Comparison of ENCODE assay signal across 7 mouse cellular contexts in genomic region chr5:125392977-125393621, GRCm38 (mm10). TPM values are rescaled to one million over a fixed set of nuclear protein-coding genes. Genes with fewer than 3 reads are reported as not detected.
DNase-seq lines count a peak whose midpoint lies in the region; ATAC-seq and TF ChIP-seq lines count a peak whose summit lies in the region.

No protein-coding gene starts in this region.

- peaks cover 40% of the 10 kb centered on the region for H3K4me1 ChIP-seq in embryonic facial prominence, embryonic 13.5 days
- H3K4me1 ChIP-seq in kidney, adult 2 months (ENCODE audit: control insufficient read depth, insufficient read depth, low read length) = peaks cover 30% of the 10 kb centered on the region; the same call in 1 of the 2 replicates
- H3K4me1 ChIP-seq in limb, embryonic 12.5 days (replicated peaks) = peaks cover 34% of the 10 kb centered on the region
- H3K4me1 ChIP-seq in midbrain, embryonic 15.5 days = peaks cover 41% of the 10 kb centered on the region
- H3K4me1 ChIP-seq in spleen, adult 2 months (ENCODE audit: control insufficient read depth, insufficient read depth, insufficient read length) = peaks cover 8% of the 10 kb centered on the region; the same call in 1 of the 2 replicates

- H3K27me3 ChIP-seq in embryonic facial prominence, embryonic 13.5 days = no peaks in the 10 kb centered on the region
- no peaks in the 10 kb centered on the region for H3K27me3 ChIP-seq in kidney, adult 2 months (replicated peaks; ENCODE audit: control insufficient read depth, insufficient read depth, low read length)
- no peaks in the 10 kb centered on the region for H3K27me3 ChIP-seq in limb, embryonic 12.5 days
- no peaks in the 10 kb centered on the region for H3K27me3 ChIP-seq in midbrain, embryonic 15.5 days (replicated peaks)
- H3K27me3 ChIP-seq in spleen, adult 2 months (ENCODE audit: control insufficient read depth, insufficient read depth, low read length) = no peaks in the 10 kb centered on the region

- peak; percentile 96 to 97 for DNase-seq in adrenal gland, postnatal 36 days
- DNase-seq in heart, adult 18-20 months = peak; percentile 99 to 100
- peak; percentile 99 for DNase-seq in kidney, adult 2 months
- DNase-seq in spleen, adult 2 months (ENCODE audit: low read depth in 1 of 2, low spot score in 2 of 2) = peak; percentile 94 to 97

- WGBS in embryonic facial prominence, embryonic 13.5 days = under 1% methylated on average over 20 of the region's 20 CpGs
- under 1% methylated on average over 20 of the region's 20 CpGs for WGBS in kidney, adult 2 months
- 1% methylated on average over 20 of the region's 20 CpGs for WGBS in limb, embryonic 12.5 days
- WGBS in midbrain, embryonic 15.5 days = 1% methylated on average over 19 of the region's 20 CpGs
- WGBS in spleen, adult 2 months = 1% methylated on average over 20 of the region's 20 CpGs

- no peaks in the 10 kb centered on the region for H3K36me3 ChIP-seq in embryonic facial prominence, embryonic 13.5 days
- H3K36me3 ChIP-seq in kidney, adult 2 months (ENCODE audit: control insufficient read depth, insufficient read depth, low read length) = peaks cover 6% of the 10 kb centered on the region; the same call in 1 of the 2 replicates
- H3K36me3 ChIP-seq in limb, embryonic 12.5 days = peaks cover 3% of the 10 kb centered on the region; the same call in 1 of the 2 replicates
- no peaks in the 10 kb centered on the region for H3K36me3 ChIP-seq in midbrain, embryonic 15.5 days (replicated peaks)
- peaks cover 5% of the 10 kb centered on the region for H3K36me3 ChIP-seq in spleen, adult 2 months (ENCODE audit: control insufficient read depth, insufficient read depth, low read length)

- peak overlapping the region; percentile 71 for H3K4me2 ChIP-seq in embryonic facial prominence, embryonic 13.5 days
- peak overlapping the region; percentile 63 for H3K4me2 ChIP-seq in limb, embryonic 12.5 days
- peak overlapping the region; percentile 59 for H3K4me2 ChIP-seq in midbrain, embryonic 15.5 days

- TF ChIP-seq POLR2A in kidney, adult 2 months (IDR thresholded peaks at IDR 0.05; ENCODE audit: low read depth, low read length) = peak; percentile 50
- TF ChIP-seq POLR2A in spleen, adult 2 months (IDR thresholded peaks at IDR 0.05; ENCODE audit: low read depth, low read length) = peak; percentile 23; the same call in 1 of the 2 replicates

- no peaks in the 10 kb centered on the region for H3K9me3 ChIP-seq in embryonic facial prominence, embryonic 13.5 days
- H3K9me3 ChIP-seq in limb, embryonic 12.5 days = no peaks in the 10 kb centered on the region
- H3K9me3 ChIP-seq in midbrain, embryonic 15.5 days = no peaks in the 10 kb centered on the region

- H3K4me3 ChIP-seq in embryonic facial prominence, embryonic 13.5 days = peak overlapping the region; percentile 45
- H3K4me3 ChIP-seq in kidney, adult 2 months (ENCODE audit: insufficient read depth, low read depth, low read length) = peak overlapping the region; percentile 33
- peak overlapping the region; percentile 38 for H3K4me3 ChIP-seq in limb, embryonic 12.5 days (replicated peaks)
- peak overlapping the region; percentile 35 for H3K4me3 ChIP-seq in midbrain, embryonic 15.5 days
- H3K4me3 ChIP-seq in spleen, adult 2 months (ENCODE audit: extremely low read depth, insufficient read depth, insufficient read length) = peak overlapping the region; percentile 64

- peak overlapping the region; percentile 98 for H3K27ac ChIP-seq in embryonic facial prominence, embryonic 13.5 days
- peak overlapping the region; percentile 100 for H3K27ac ChIP-seq in kidney, adult 2 months (ENCODE audit: insufficient read depth, low read depth, low read length)
- peak overlapping the region; percentile 99 for H3K27ac ChIP-seq in limb, embryonic 12.5 days
- peak overlapping the region; percentile 99 for H3K27ac ChIP-seq in midbrain, embryonic 15.5 days
- peak overlapping the region; percentile 98 for H3K27ac ChIP-seq in spleen, adult 2 months (ENCODE audit: insufficient read depth, low read length)

- no peak for TF ChIP-seq CTCF in kidney, adult 2 months (conservative IDR thresholded peaks at IDR 0.05; ENCODE audit: insufficient read depth, insufficient read length, low read depth, low read length)
- TF ChIP-seq CTCF in spleen, adult 2 months (IDR thresholded peaks at IDR 0.05; ENCODE audit: extremely low read depth, insufficient read depth, insufficient read length, insufficient replicate concordance) = no peak

- peak overlapping the region; percentile 76 for H3K9ac ChIP-seq in embryonic facial prominence, embryonic 13.5 days
- H3K9ac ChIP-seq in limb, embryonic 12.5 days (replicated peaks) = peak overlapping the region; percentile 46; the same call in 1 of the 2 replicates
- peak overlapping the region; percentile 45 for H3K9ac ChIP-seq in midbrain, embryonic 15.5 days

- ATAC-seq in embryonic facial prominence, embryonic 13.5 days (ENCODE audit: insufficient number of reproducible peaks, insufficient read depth, low FRiP score, low TSS enrichment, low read depth) = peak; percentile 92
- ATAC-seq in limb, embryonic 12.5 days (ENCODE audit: insufficient number of reproducible peaks, insufficient read depth, low FRiP score, low TSS enrichment, low read depth) = peak; percentile 93
- peak; percentile 89 for ATAC-seq in midbrain, embryonic 15.5 days (replicated peaks)

RNA-seq across cellular contexts. Expression of gene Ubc, which starts 3.1 kb away (rescaled TPM):
- 1,000 to 10,000 TPM; 1,428 to 1,489 TPM for total RNA-seq in adrenal gland, postnatal 36 days (2021)
- 979 and 1,012 TPM in 2 replicates for polyA plus RNA-seq in embryonic facial prominence, embryonic 13.5 days (2015; fragmentation: Nextera tagmentation; extraction: Ambion mirVana)
- total RNA-seq in heart, adult 18-20 months (2021) = 1,000 to 10,000 TPM; 1,625 to 1,638 TPM
- polyA plus RNA-seq in kidney, adult 2 months (2012; rRNA removed) = 1,123 and 1,352 TPM in 2 replicates
- polyA plus RNA-seq in limb, embryonic 12.5 days (2016; fragmentation: Nextera tagmentation; extraction: Ambion mirVana) = 1,024 and 1,053 TPM in 2 replicates
- 1,496 and 1,513 TPM in 2 replicates for polyA plus RNA-seq in midbrain, embryonic 15.5 days (2015; fragmentation: Nextera tagmentation; extraction: Ambion mirVana)
- polyA plus RNA-seq in spleen, adult 2 months (2012; rRNA removed) = 316 and 423 TPM in 2 replicates

RNA-seq across cellular contexts. Expression of gene Gm10382, which starts 4.0 kb away (rescaled TPM):
- total RNA-seq in adrenal gland, postnatal 36 days (2021) = under 1 TPM; 0.23 to 0.40 TPM
- 0.29 and 0.34 TPM in 2 replicates for polyA plus RNA-seq in embryonic facial prominence, embryonic 13.5 days (2015; fragmentation: Nextera tagmentation; extraction: Ambion mirVana)
- under 1 TPM in 1 of 2 experiments, not detected in 1; 0.23 TPM for total RNA-seq in heart, adult 18-20 months (2021)
- 0.33 and 0.58 TPM in 2 replicates for polyA plus RNA-seq in kidney, adult 2 months (2012; rRNA removed)
- polyA plus RNA-seq in limb, embryonic 12.5 days (2016; fragmentation: Nextera tagmentation; extraction: Ambion mirVana) = 0.39 and 0.46 TPM in 2 replicates
- polyA plus RNA-seq in midbrain, embryonic 15.5 days (2015; fragmentation: Nextera tagmentation; extraction: Ambion mirVana) = 0.74 and 0.86 TPM in 2 replicates
- 0.08 and 0.15 TPM in 2 replicates for polyA plus RNA-seq in spleen, adult 2 months (2012; rRNA removed)

RNA-seq across cellular contexts. Expression of gene Dhx37, which starts 40.8 kb away (rescaled TPM):
- total RNA-seq in adrenal gland, postnatal 36 days (2021) = 10 to 100 TPM; 16.3 to 21.9 TPM
- 13.9 and 14.7 TPM in 2 replicates for polyA plus RNA-seq in embryonic facial prominence, embryonic 13.5 days (2015; fragmentation: Nextera tagmentation; extraction: Ambion mirVana)
- total RNA-seq in heart, adult 18-20 months (2021) = 10 to 100 TPM; 13.4 to 14.1 TPM
- polyA plus RNA-seq in kidney, adult 2 months (2012; rRNA removed) = 10.8 and 16.4 TPM in 2 replicates
- polyA plus RNA-seq in limb, embryonic 12.5 days (2016; fragmentation: Nextera tagmentation; extraction: Ambion mirVana) = 16.1 and 16.5 TPM in 2 replicates
- polyA plus RNA-seq in midbrain, embryonic 15.5 days (2015; fragmentation: Nextera tagmentation; extraction: Ambion mirVana) = 14.2 and 14.8 TPM in 2 replicates
- 17.0 and 21.0 TPM in 2 replicates for polyA plus RNA-seq in spleen, adult 2 months (2012; rRNA removed)

RNA-seq across cellular contexts. Expression of gene Bri3bp, which starts 48.3 kb away (rescaled TPM):
- total RNA-seq in adrenal gland, postnatal 36 days (2021) = 10 to 100 TPM; 25.6 to 39.0 TPM
- polyA plus RNA-seq in embryonic facial prominence, embryonic 13.5 days (2015; fragmentation: Nextera tagmentation; extraction: Ambion mirVana) = 33.5 and 36.1 TPM in 2 replicates
- 10 to 100 TPM; 50.9 to 54.5 TPM for total RNA-seq in heart, adult 18-20 months (2021)
- 12.1 and 13.0 TPM in 2 replicates for polyA plus RNA-seq in kidney, adult 2 months (2012; rRNA removed)
- 40.3 and 40.7 TPM in 2 replicates for polyA plus RNA-seq in limb, embryonic 12.5 days (2016; fragmentation: Nextera tagmentation; extraction: Ambion mirVana)
- polyA plus RNA-seq in midbrain, embryonic 15.5 days (2015; fragmentation: Nextera tagmentation; extraction: Ambion mirVana) = 36.4 and 37.9 TPM in 2 replicates
- 21.2 and 21.5 TPM in 2 replicates for polyA plus RNA-seq in spleen, adult 2 months (2012; rRNA removed)

RNA-seq across cellular contexts. Expression of gene Scarb1, which starts 52.2 kb away (rescaled TPM):
- 1,000 to 10,000 TPM; 1,867 to 4,652 TPM for total RNA-seq in adrenal gland, postnatal 36 days (2021)
- polyA plus RNA-seq in embryonic facial prominence, embryonic 13.5 days (2015; fragmentation: Nextera tagmentation; extraction: Ambion mirVana) = 53.9 and 55.6 TPM in 2 replicates
- total RNA-seq in heart, adult 18-20 months (2021) = 10 to 100 TPM; 26.6 to 34.7 TPM
- 35.5 and 42.8 TPM in 2 replicates for polyA plus RNA-seq in kidney, adult 2 months (2012; rRNA removed)
- polyA plus RNA-seq in limb, embryonic 12.5 days (2016; fragmentation: Nextera tagmentation; extraction: Ambion mirVana) = 36.0 and 36.5 TPM in 2 replicates
- 40.3 and 45.9 TPM in 2 replicates for polyA plus RNA-seq in midbrain, embryonic 15.5 days (2015; fragmentation: Nextera tagmentation; extraction: Ambion mirVana)
- 76.0 and 93.6 TPM in 2 replicates for polyA plus RNA-seq in spleen, adult 2 months (2012; rRNA removed)

Comparison
In these comparisons a context has a peak if more than half of its experiments do, and no peak if none do; other contexts are left out.
1. Peak in every context shown above with its lines: DNase-seq, ATAC-seq, H3K4me3 ChIP-seq and H3K27ac ChIP-seq.